Mouse (Mus musculus): Measurements from ENCODE around the gene Wdr35.

- no peak for TF ChIP-seq CTCF (IDR thresholded peaks at IDR 0.05)
- no peak for TF ChIP-seq POLR2A (IDR thresholded peaks at IDR 0.05; ENCODE audit: insufficient read depth, low read depth, low read length)
- no peak for TF ChIP-seq EP300 (IDR thresholded peaks at IDR 0.05; ENCODE audit: insufficient read depth, low read depth, low read length)
Observed at GRCm38 (mm10) chr12:9007146-9007545, 33.5 kb downstream of the Wdr35 start.
